Mouse (Mus musculus) heart, postnatal 25 days (tissue): ENCODE data around the gene Col24a1. TPM values are rescaled to one million over a fixed set of nuclear protein-coding genes. Genes with fewer than 3 reads are reported as not detected.

Experiments used
- total RNA-seq, 2 experiments: library from RNA; stranded (reverse); gene quantifications; 2 replicates each; pipeline ENCODE4 v1.2.3; 2021

The Col24a1 gene
- total RNA-seq, 2 experiments from 2014 or later = 0.11 to 0.60 TPM

Other genes with a start within 250 kb of the Col24a1 start
- under 1 TPM; 0.05 to 0.28 TPM for gene Clca2, start 193.0 kb upstream of the Col24a1 start, total RNA-seq
- 10 to 100 TPM; 10.0 to 10.8 TPM for gene Odf2l, start 173.9 kb upstream of the Col24a1 start, total RNA-seq